Mouse (Mus musculus) lung, postnatal 0 days (tissue): ENCODE results near the gene Gm38394. TPM values are rescaled to one million over a fixed set of nuclear protein-coding genes. Genes with fewer than 3 reads are reported as not detected.

Experiments
- ATAC-seq: fragments of 200-750 bp; cut with Nextera tagmentation; 2 replicates; pipeline ENCODE4 v1.8.0; 2017; ENCODE audit warnings: moderate library complexity
- DNase-seq: peaks from one replicate; pipeline ENCODE4 v3.0.0-alpha.2; 2016; ENCODE audit warnings: low spot score
- H3K27ac ChIP-seq: fragments of 300-500 bp; sonication (generic); 2 replicates; pipeline ENCODE4 v1.5.1; 2014; ENCODE audit warnings: antibody characterized with exemption, mild to moderate bottlenecking, low read length, mixed read lengths
- H3K27me3 ChIP-seq: fragments of 300-500 bp; sonication (generic); replicated peaks from 2 replicates; pipeline ENCODE4 v1.6.1; 2014; ENCODE audit warnings: low read length, mixed read lengths; ENCODE audit not compliant: insufficient read depth
- H3K36me3 ChIP-seq: fragments of 300-500 bp; sonication (generic); 2 replicates; pipeline ENCODE4 v1.6.1; 2014; ENCODE audit warnings: low read length, mixed read lengths; ENCODE audit not compliant: insufficient read depth
- H3K4me1 ChIP-seq: fragments of 300-500 bp; sonication (generic); 2 replicates; pipeline ENCODE4 v1.6.1; 2014; ENCODE audit warnings: antibody characterized with exemption, low read depth, low read length, mixed read lengths; ENCODE audit not compliant: insufficient read depth
- H3K4me2 ChIP-seq: fragments of 300-500 bp; sonication (generic); replicated peaks from 2 replicates; pipeline ENCODE4 v1.6.1; 2014; ENCODE audit warnings: low read depth, mild to moderate bottlenecking, low read length, moderate library complexity, mixed read lengths
- H3K4me3 ChIP-seq: fragments of 300-500 bp; sonication (generic); 2 replicates; pipeline ENCODE4 v1.5.1; 2014; ENCODE audit warnings: low read depth, low read length
- H3K9ac ChIP-seq: fragments of 300-500 bp; sonication (generic); replicated peaks from 2 replicates; pipeline ENCODE4 v1.6.1; 2014; ENCODE audit warnings: low read depth, mild to moderate bottlenecking
- H3K9me3 ChIP-seq: fragments of 300-500 bp; sonication (generic); 2 replicates; pipeline ENCODE4 v1.6.1; 2016; ENCODE audit warnings: low read length, mixed read lengths
- CTCF ChIP-seq: IDR thresholded peaks from 2 replicates; pipeline ENCODE4 v1.5.1; 2016; ENCODE audit warnings: antibody characterized with exemption, mild to moderate bottlenecking
- EP300 ChIP-seq: IDR thresholded peaks from 2 replicates; pipeline ENCODE4 v1.6.1; 2016; ENCODE audit warnings: antibody characterized with exemption, mild to moderate bottlenecking, control low read depth
- WGBS: fragments of 180-500 bp; shearing (Covaris S2); extraction: QIAGEN DNeasy Blood & Tissue Kit; methylation state at CpG from one replicate; pipeline ENCODE4 v1.1.7; 2014; 5-methylcytosine and 5-hydroxymethylcytosine counted together
- polyA plus RNA-seq: library from polyadenylated mRNA; unstranded; fragments of >200 nt; fragmentation: Nextera tagmentation; extraction: Ambion mirVana; gene quantifications from 2 replicates; pipeline ENCODE4 v1.2.1, GENCODE M21; 2015

Gene Gm38394
- polyA plus RNA-seq, 1 experiment from 2014 or later: 3.8 TPM

DNA sequence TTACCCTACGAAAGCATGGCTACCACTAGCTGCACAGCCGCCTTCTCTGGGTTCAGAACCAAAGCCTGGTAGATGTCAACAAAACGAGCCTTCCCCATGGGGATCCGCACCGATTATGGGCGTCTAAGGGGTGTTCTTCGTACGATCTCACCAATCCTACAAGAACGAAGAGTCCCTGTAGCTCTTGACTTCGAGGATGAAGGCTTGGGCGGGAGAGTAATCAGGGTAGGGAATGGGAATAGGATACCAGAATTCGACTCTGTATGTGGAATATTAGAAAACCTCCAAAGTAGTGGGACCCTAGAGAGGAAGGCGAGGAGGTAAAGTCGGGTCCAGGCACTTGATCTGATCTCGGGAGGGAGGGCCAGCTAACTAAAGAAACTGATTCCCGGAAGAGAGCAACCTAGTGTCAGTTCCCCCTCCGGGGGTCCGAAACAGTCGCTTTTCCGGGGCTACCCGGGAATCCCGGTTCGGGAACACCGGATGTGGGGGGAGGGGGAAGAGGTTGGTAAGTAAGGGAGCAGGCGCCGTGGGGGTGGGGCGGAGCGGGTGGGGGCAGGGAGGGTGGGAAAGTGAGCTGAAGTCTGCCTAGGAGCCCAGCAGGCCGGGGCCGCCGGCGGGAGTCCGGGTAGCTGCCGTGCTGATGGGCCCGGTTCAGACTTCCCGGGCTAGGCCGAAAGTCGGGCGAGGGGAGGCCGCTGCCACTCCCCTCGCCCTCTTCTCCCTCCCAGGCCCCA lies 484 bp downstream of the Gm38394 start, which contains the start of gene Zbed6:
Gene Zbed6, minus strand, starts transcription at position 420 of the 737 bp plus-strand sequence.
- peak; percentile 87 for DNase-seq
- Histone ChIP-seq H3K4me1 (peaks cover 7% of the 10 kb centered on the region; the same call in 1 of the 2 replicates), H3K9ac (peak within 1 kb of the TSS; percentile 87), H3K9me3 (no peaks in the 10 kb centered on the region), H3K36me3 (no peaks in the 10 kb centered on the region), H3K4me2 (peak within 1 kb of the TSS; percentile 78), H3K27me3 (no peaks in the 10 kb centered on the region), H3K27ac (peak within 1 kb of the TSS; percentile 95), H3K4me3 (peak within 1 kb of the TSS; percentile 78)
- ATAC-seq: peak; percentile 80
- WGBS: under 1% methylated on average over 37 of the region's 41 CpGs
- no peak for TF ChIP-seq EP300
- no peak for TF ChIP-seq CTCF

DNA sequence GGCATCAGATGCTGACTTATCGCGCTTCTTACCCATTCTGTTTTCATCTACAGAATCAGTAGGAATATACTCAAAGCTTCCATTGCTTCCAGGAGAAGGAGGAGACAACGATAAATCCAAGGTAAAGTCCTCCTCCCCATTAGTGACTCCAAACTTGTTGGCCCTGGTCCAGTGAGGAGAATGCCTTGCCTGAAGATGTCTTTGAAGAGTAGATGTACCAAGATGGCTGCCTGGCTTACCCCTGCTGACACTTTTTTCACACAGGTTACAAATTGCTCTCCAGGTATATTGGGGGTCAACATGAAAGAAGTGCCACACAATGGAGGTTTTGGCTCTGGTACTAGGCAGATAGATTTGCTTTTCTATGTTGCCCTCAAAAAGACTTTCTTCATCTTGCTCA lies 2.2 kb downstream of the Gm38394 start:
- Histone ChIP-seq H3K4me2 (no peak overlapping the region), H3K27me3 (no peaks in the 10 kb centered on the region), H3K27ac (no peak overlapping the region), H3K9ac (no peak overlapping the region), H3K4me1 (peaks cover 7% of the 10 kb centered on the region; the same call in 1 of the 2 replicates), H3K4me3 (no peak overlapping the region), H3K9me3 (no peaks in the 10 kb centered on the region), H3K36me3 (no peaks in the 10 kb centered on the region)
- TF ChIP-seq EP300 (no peak), CTCF (no peak)
- DNase-seq (no peak), ATAC-seq (no peak)
- WGBS: 79% methylated on average over 3 of the region's 3 CpGs

DNA sequence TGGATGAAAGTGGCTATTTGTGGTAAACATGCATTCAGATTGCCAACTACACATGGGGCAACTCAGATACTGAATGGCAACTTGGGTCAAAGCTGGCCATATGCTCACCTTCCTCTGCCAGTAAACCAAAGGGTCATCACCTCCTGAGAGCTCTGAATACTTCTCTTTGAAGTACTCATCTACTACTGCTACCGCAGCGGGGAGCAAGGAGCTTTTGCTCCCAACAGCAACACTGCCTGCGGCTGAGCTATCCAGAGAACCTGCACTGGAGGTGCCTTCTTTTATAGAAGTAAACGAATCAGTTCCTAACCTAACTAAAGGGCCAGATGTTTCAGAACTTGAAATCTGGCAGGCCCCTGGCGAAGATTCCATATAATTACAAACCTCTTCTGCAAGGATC lies 4.3 kb downstream of the Gm38394 start:
- peaks cover 7% of the 10 kb centered on the region; the same call in 1 of the 2 replicates for H3K4me1 ChIP-seq
- no peak for TF ChIP-seq EP300
- no peak for TF ChIP-seq CTCF
- no peaks in the 10 kb centered on the region for H3K9me3 ChIP-seq
- no peaks in the 10 kb centered on the region for H3K27me3 ChIP-seq
- H3K4me3 ChIP-seq: no peak overlapping the region
- H3K4me2 ChIP-seq: no peak overlapping the region
- ATAC-seq (no peak), DNase-seq (no peak)
- no peak overlapping the region for H3K9ac ChIP-seq
- 39% methylated on average over 5 of the region's 5 CpGs for WGBS
- no peak overlapping the region for H3K27ac ChIP-seq
- no peaks in the 10 kb centered on the region for H3K36me3 ChIP-seq

DNA sequence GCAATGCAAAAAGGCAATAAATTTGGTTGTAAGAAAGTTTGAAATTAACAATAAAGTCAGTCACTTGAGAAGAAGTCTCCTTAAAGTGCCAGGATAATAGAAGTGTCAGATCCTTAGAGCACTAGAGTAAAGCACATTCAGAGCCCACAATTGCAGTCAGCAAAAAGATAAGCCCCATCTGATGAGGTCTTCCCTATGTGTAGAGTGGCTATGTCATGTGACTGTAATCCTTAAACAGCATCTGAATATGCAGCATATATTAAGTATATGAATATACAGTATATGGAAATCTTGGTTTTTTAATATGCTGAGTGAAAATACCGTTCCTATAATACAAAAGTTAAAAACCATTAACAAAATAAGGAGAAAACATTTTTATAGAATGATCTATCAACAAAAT lies 8.1 kb downstream of the Gm38394 start:
- no peak overlapping the region for H3K4me2 ChIP-seq
- WGBS: 88% methylated on average over 1 of the region's 1 CpGs

DNA sequence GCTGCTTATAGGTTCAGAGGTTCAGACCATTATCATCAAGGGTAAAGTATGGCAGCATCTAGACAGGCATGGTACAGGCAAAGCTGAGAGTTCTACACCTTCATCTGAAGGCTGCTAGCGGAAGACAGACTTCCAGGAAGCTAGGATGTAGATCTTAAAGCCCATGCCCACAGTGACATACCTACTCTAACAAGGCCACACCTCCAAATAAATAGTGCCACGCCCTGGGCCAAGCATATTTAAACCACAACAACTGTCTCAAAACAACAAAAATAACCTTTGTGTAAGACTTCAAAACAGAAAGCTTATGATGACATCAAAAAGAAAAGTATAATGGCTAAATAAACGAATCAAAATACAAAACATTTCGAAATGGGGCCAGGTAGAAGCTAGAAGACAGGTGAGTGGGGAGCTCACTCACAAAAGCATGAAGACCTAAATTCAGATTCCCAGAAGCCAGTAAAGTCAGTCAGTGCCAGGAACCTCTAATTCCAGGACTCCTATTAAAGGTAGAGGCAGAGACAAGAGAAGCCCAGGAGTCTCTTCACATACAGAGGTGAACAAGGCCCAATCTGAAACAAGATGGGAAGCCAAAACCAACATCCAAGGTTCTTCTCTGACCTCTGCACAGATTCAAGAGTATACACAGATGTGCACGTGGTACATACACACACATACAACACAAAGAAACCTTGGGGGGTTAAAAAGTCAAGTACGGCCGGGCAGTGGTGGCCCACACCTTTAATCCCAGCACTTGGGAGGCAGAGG lies 10.6 kb downstream of the Gm38394 start:
- DNase-seq (no peak), ATAC-seq (no peak)
- no peak overlapping the region for H3K4me3 ChIP-seq
- no peak overlapping the region for H3K9ac ChIP-seq
- H3K27me3 ChIP-seq: no peaks in the 10 kb centered on the region
- 90% methylated on average over 7 of the region's 7 CpGs for WGBS
- no peak for TF ChIP-seq CTCF
- no peak for TF ChIP-seq EP300
- H3K9me3 ChIP-seq: no peaks in the 10 kb centered on the region
- H3K4me2 ChIP-seq: no peak overlapping the region
- no peaks in the 10 kb centered on the region for H3K4me1 ChIP-seq
- peaks cover 10% of the 10 kb centered on the region for H3K36me3 ChIP-seq
- no peak overlapping the region for H3K27ac ChIP-seq

More for the DNA sequence above, 8.1 kb downstream of the Gm38394 start:
- no peaks in the 10 kb centered on the region; the same call in 1 of the 2 replicates for H3K4me1 ChIP-seq
- TF ChIP-seq EP300 (no peak), CTCF (no peak)
- H3K9me3 ChIP-seq: no peaks in the 10 kb centered on the region
- no peaks in the 10 kb centered on the region for H3K27me3 ChIP-seq
- DNase-seq (no peak), ATAC-seq (no peak)
- no peak overlapping the region for H3K27ac ChIP-seq
- no peak overlapping the region for H3K9ac ChIP-seq
- H3K4me3 ChIP-seq: no peak overlapping the region
- no peaks in the 10 kb centered on the region for H3K36me3 ChIP-seq

DNA sequence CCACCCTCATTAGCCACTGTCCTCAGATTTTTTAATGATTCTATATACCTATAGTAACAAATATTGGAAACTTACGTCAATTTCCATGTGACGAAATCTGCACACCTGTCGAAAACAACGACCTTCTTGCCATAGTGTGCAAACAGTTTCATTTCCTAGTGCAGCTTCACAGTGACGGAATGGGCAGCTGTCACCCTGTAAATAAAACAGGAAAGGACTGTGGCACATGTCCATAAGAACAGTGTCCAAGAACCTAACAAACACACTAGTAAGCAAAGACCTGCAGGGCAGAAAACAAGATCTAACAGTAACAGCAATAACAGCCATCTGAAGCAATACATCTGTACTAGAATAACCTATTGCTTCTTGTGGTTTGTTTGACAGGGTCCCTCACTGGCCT lies 15.5 kb downstream of the Gm38394 start:
- H3K36me3 ChIP-seq: peaks cover 40% of the 10 kb centered on the region
- no peaks in the 10 kb centered on the region for H3K27me3 ChIP-seq
- DNase-seq (no peak), ATAC-seq (no peak)
- 80% methylated on average over 5 of the region's 5 CpGs for WGBS
- no peak overlapping the region for H3K4me2 ChIP-seq
- no peak overlapping the region for H3K4me3 ChIP-seq
- no peaks in the 10 kb centered on the region for H3K4me1 ChIP-seq
- TF ChIP-seq CTCF: no peak
- no peak for TF ChIP-seq EP300
- H3K27ac ChIP-seq: no peak overlapping the region
- no peaks in the 10 kb centered on the region for H3K9me3 ChIP-seq
- no peak overlapping the region for H3K9ac ChIP-seq
